Mouse (Mus musculus) retina, postnatal 7 days (tissue): ENCODE results near the gene Lce3a.
A peak's percentile ranks its signal among the peaks of the same experiment; 100 is the strongest.

ENCODE experiments used
- DNase-seq: peaks from one replicate; pipeline ENCODE4 v3.0.0-alpha.2; 2012; ENCODE audit warnings: low read depth, low spot score

Gene Lce3a

DNA sequence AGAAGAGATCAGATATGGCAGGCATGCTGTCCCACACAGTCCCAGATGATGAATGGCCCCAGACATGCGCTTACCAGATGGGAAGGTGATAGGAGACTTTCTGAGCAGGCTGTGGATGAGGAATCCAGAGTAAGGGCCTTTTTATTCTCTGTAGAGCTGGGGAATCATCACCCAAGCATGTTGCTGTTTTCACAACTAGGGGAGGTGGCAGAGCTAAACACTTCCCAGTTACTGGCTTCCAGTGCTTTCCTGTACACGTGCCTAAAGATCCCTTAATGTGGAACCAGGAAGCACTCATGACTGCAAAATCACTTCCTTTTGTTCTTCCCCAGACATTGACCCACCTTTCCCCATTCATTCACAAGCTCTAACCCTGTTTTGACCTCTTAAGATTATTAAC lies at the start of gene Lce3a:
Lce3a (minus strand) TSS at position 101 of the 400 bp plus-strand sequence.
- no peak for DNase-seq

DNA sequence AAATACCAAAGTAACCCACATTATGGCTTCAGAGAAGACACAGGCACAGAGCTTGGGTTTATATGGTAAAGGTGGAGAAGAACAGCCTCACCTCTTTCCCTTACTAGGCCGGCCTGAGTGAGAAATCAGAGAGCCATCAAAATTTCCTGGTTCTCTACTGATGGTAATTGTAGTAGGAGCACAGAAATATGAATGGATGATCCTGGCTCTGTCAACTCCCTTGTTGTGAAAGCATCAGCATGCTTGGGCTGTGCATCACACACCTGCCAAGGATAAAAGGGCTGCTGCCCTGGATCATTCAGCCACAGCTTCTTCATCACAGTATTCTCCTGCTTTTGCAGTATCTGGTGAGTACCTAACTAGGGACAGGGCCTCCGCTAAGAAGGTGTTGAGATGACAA lies 40.7 kb upstream of the Lce3a start, which contains the start of gene Lce3e:
Lce3e (plus strand) TSS at position 301 of the 400 bp plus-strand sequence.
- DNase-seq, result no peak

- no peak for DNase-seq
Measured at GRCm38 (mm10) chr3:92957090-92957489, 31.1 kb upstream of the Lce3a start, which contains the start of gene Lce3d. Gene Lce3d (plus strand): TSS chr3:92957390.

DNA sequence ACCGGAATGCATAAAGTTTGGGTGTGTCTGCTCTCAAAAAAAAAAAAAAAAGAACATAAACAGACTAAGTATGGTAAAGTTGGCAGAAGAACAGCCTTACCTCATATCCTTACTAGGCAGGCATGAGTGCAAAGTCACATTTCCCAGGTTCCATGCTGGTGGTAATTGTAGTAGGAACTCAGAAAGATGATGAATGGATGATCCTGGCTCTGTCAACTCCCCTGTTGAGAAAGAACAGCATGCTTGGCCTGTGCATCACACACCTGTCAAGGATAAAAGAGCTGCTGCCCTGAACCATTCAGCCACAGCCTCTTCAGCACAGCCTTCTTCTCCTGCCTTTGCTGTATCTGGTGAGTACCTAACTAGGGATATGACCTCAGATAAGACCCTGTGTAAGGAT lies 18.2 kb upstream of the Lce3a start, which contains the start of gene Lce3c:
Lce3c (plus strand) TSS at position 301 of the 400 bp plus-strand sequence.
- DNase-seq, result no peak

DNA sequence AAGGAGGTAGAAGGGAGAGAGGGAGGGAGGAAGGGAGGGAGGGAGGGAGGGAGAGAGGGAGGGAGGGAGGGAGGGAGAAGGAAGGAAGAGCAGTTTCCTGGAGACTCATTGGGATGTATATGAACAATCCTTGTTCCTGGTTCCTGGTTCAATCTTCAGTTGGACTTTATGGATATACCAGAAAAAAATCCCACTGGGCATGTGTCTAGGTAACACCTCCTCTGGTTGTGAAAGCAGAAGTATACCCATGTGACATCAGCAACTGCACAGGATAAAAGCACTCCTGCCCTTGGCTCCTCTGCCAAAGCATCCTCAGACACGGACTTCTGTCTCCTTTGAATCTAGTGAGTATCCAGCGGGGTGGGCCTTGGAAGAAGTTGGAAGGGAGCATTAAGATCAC lies 6.6 kb upstream of the Lce3a start, which contains the start of gene Lce3b:
Lce3b (plus strand) TSS at position 301 of the 400 bp plus-strand sequence.
- DNase-seq, result no peak

GRCm38 (mm10) chr3:92920364-92920763 lies 5.7 kb downstream of the Lce3a start:
- no peak for DNase-seq

DNA sequence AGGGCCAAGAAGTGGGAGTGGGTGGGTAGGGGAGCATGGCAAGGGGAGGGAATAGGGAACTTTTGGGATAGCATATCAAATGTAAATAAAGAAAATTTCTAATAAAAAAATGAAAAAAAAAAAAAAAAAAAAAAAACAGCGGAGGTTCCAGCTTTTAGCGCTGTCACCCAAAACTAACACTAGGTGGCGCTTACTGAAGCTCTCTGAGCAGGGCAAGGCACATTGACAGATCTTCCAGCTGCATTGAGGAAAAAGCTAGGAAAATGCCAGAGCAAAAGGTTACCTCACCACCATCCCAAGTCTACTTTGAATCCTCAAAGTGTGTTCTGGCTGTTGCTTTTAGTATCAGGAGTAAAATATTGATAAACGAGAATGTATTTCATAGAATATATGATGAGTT lies 18.5 kb downstream of the Lce3a start:
- peak; percentile 6 for DNase-seq

DNA sequence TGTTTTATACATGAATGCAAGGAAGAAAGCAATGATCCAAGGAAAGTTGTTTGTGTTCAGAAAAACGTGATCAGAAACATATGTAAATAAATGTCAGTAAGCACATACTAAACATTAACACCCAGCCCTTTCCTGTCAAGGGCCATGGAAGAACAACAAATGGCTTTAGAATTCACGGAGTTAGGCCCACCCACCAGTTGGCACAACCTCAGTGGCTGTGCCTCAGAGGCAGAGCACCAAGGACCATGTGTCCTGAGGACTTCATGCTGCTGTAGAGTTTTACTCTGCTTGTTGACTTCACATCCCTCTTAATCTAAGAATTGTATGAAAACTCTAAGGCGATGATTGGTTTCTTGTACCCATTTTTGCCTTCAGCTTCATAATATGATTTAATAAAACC lies 20.8 kb downstream of the Lce3a start:
- DNase-seq, result no peak

GRCm38 (mm10) chr3:92903640-92904039 lies 22.4 kb downstream of the Lce3a start:
- DNase-seq, result peak; percentile 0

DNA sequence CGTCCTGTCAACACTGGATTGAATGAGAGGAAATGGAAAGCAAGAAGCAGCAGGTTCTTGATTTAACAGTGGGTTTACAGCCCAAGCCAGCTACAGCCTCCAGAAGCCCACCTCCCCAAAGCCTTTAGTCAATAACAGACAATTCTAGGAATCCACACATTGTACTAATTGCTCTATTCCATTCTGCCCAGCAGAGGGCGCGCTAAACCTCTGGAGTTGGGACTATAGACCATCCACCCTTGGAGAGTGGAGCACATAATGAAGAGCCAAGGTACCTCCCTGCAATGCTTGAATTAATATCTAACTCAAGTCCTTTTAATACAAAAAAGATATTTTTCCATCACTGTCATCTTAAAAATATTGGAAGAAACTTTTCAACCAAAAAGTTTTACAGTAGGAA lies 23.0 kb downstream of the Lce3a start:
- DNase-seq, result peak; percentile 0

DNA sequence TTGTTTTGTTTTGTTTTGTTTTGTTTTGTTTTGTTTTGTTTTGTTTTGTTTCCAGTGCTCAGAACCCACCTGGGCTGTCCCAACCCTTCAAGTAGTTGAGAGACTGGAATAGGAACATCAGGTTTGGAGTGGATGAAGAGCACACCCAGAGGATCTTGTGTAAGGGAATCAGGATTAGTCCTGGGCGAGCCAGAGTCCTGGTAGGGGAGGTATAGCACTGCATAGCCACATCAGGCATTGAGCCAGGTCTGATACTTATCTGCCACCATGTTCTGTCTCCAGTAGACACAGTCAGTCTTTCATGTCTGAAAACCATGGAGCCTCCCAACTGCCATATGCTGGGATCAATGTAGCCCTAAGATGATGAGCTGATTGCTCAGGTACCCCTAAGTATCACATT lies 31.5 kb downstream of the Lce3a start:
- no peak for DNase-seq

- no peak for DNase-seq
Measured at GRCm38 (mm10) chr3:92894063-92894462, 32.0 kb downstream of the Lce3a start.
